Mouse (Mus musculus): Measurements from ENCODE around the gene Prpf4b. TPM values are rescaled to one million over a fixed set of nuclear protein-coding genes. Genes with fewer than 3 reads are reported as not detected.
"Not testable (repeated sequence)": the region's sequence is repeated elsewhere in the genome, so short reads cannot be mapped to it uniquely, and the experiment has no call there.

Prpf4b gene
- total RNA-seq, 2 experiments from 2014 or later: 38.5 to 39.7 TPM

- DNase-seq: peak; percentile 21 to 22
- intact Hi-C loops (cut with DNase I): no loop called here
These were observed 41.5 kb downstream of the Prpf4b start for GRCm38 (mm10) chr13:34916520-34917167.

GRCm38 (mm10) chr13:34924210-34924609 lies 49.1 kb downstream of the Prpf4b start, which contains the start of the genes Fam217a and 4933417A18Rik:
Gene Fam217a, minus strand, starts transcription at chr13:34924310.
Gene 4933417A18Rik, plus strand, starts transcription at chr13:34924409.
- intact Hi-C loops (cut with DNase I): no loop called here

GRCm38 (mm10) chr13:34934931-34935644 lies 60.0 kb downstream of the Prpf4b start:
- DNase-seq: no peak
- intact Hi-C loops (cut with DNase I): no loop called here

More at GRCm38 (mm10) chr13:34924210-34924609, 49.1 kb downstream of the Prpf4b start, which contains the start of the genes Fam217a and 4933417A18Rik:
- no peak for DNase-seq

GRCm38 (mm10) chr13:34942370-34942769 lies 67.3 kb downstream of the Prpf4b start:
- DNase-seq: no peak
- intact Hi-C loops (cut with DNase I): no loop called here

DNA sequence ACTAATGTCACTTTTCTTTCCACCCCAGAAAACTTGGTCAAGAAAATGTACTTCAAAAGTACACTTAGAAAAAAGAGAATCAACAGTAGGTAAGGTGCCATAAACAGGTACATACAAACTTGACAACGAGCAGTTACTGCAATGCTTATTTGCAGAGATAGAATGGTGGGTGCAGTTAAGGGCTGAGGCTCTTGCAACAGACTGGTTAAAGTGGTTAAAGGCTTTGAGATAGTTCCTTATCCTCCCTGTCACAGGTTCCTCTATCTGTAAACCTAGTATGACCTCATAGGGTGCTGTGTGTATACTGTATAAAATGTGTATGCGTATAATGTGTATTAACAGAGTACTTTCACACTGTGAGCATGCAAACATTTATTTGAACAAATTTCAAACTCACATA lies 76.3 kb downstream of the Prpf4b start:
- intact Hi-C loops (cut with DNase I); DNase-seq: not testable (repeated sequence)

Other genes with a start within 250 kb of the Prpf4b start
- gene Pxdc1, start 221.8 kb upstream of the Prpf4b start, total RNA-seq (2021): 10 to 100 TPM; 18.8 TPM
- gene Fam50b, start 140.5 kb upstream of the Prpf4b start, total RNA-seq (2021): not detected
- under 1 TPM; 0.20 to 0.33 TPM for gene Fam217a, start 49.0 kb downstream of the Prpf4b start, total RNA-seq (2021)
- not detected for gene 4933417A18Rik, start 49.1 kb downstream of the Prpf4b start, total RNA-seq (2021)
- 1 to 10 TPM; 2.2 to 2.5 TPM for gene Eci3, start 88.5 kb downstream of the Prpf4b start, total RNA-seq (2021)
- gene Eci2, start 151.8 kb downstream of the Prpf4b start, total RNA-seq (2021): 100 to 1,000 TPM; 292 to 293 TPM